22 mouse cellular contexts compared by ENCODE assay signal in the genomic region with DNA sequence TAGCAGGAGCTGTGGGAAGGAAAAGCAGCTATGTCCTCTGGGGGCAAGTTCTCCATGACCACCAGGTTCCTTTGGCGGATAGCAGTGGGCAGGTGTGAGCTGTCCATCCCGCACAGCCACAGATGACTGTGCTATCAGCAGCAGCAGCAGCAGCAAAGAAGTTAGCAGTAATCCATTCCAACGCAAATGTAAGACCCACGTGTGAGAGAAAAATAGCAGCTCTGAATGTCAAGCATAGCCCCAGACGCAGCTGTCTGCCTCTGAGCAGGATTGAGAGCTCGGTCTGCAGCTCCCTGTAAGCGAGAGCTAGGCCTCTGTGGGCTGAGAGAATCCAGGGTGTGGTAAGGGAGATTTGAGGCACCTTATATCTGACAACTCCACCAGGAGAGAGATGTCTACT. TPM values are rescaled to one million over a fixed set of nuclear protein-coding genes. Genes with fewer than 3 reads are reported as not detected.
DNase-seq lines count a peak whose midpoint lies in the region; ATAC-seq and TF ChIP-seq lines count a peak whose summit lies in the region.
"Had no signal": no experiment of that assay in that cellular context is flagged by ENCODE, and none has a peak within 500 bp of the region (broad histone marks: within the 10 kb centered on the region; RNA-seq: fewer than 3 reads in every experiment).

No protein-coding gene starts in this region.

- no peaks in the 10 kb centered on the region for H3K9me3 ChIP-seq in embryonic facial prominence, embryonic 14.5 days (ENCODE audit: control insufficient read depth, low read length)
- H3K9me3 ChIP-seq in embryonic facial prominence, embryonic 10.5 days, result no peaks in the 10 kb centered on the region
- no peaks in the 10 kb centered on the region for H3K9me3 ChIP-seq in lung, postnatal 0 days (ENCODE audit: low read length)
- H3K9me3 ChIP-seq: heart, embryonic 13.5 days; intestine, embryonic 15.5 days; midbrain, embryonic 15.5 days; stomach, embryonic 15.5 days had no signal

- ATAC-seq in embryonic facial prominence, embryonic 14.5 days (ENCODE audit: low read depth), result 0 out of 2 replicates have a peak, but pooled peaks have one; percentile 37
- ATAC-seq in lung, postnatal 0 days, result no peak
- ATAC-seq: forebrain, embryonic 16.5 days; intestine, embryonic 15.5 days; midbrain, embryonic 15.5 days had no signal

- H3K9ac ChIP-seq in embryonic facial prominence, embryonic 14.5 days (ENCODE audit: low read depth, low read length), result no peak overlapping the region
- no peak overlapping the region for H3K9ac ChIP-seq in lung, postnatal 0 days (replicated peaks; ENCODE audit: low read depth)
- H3K9ac ChIP-seq: heart, embryonic 13.5 days; intestine, embryonic 15.5 days; lung, embryonic 14.5 days; midbrain, embryonic 15.5 days; stomach, embryonic 15.5 days had no signal

- H3K27ac ChIP-seq in embryonic facial prominence, embryonic 14.5 days (replicated peaks; ENCODE audit: low read depth, low read length), result no peak overlapping the region
- H3K27ac ChIP-seq in embryonic facial prominence, embryonic 10.5 days (replicated peaks), result no peak overlapping the region
- H3K27ac ChIP-seq in lung, postnatal 0 days (ENCODE audit: low read length), result no peak overlapping the region
- H3K27ac ChIP-seq: heart, embryonic 13.5 days; intestine, embryonic 15.5 days; midbrain, embryonic 15.5 days; stomach, embryonic 15.5 days had no signal

- no peaks in the 10 kb centered on the region for H3K36me3 ChIP-seq in embryonic facial prominence, embryonic 14.5 days (ENCODE audit: control insufficient read depth, insufficient read depth, low read length)
- H3K36me3 ChIP-seq in embryonic facial prominence, embryonic 10.5 days (replicated peaks), result no peaks in the 10 kb centered on the region
- no peaks in the 10 kb centered on the region for H3K36me3 ChIP-seq in lung, postnatal 0 days (ENCODE audit: insufficient read depth, low read length)
- H3K36me3 ChIP-seq: heart, embryonic 13.5 days; intestine, embryonic 15.5 days; midbrain, embryonic 15.5 days; stomach, embryonic 15.5 days had no signal

- TF ChIP-seq CTCF in lung, postnatal 0 days (IDR thresholded peaks at IDR 0.05), result no peak

- peak; percentile 22 for DNase-seq in embryonic facial prominence, embryonic 14.5 days (ENCODE audit: low spot score)
- DNase-seq in embryonic facial prominence, embryonic 10.5 days (ENCODE audit: low spot score), result no peak
- DNase-seq in brain, adult 2 months (ENCODE audit: low read depth, low spot score), result peak; percentile 92
- DNase-seq in layer of hippocampus, adult 8-10 months (ENCODE audit: low spot score in 2 of 2), result peak; percentile 54 to 61
- peak; percentile 77 to 80 for DNase-seq in right cerebral cortex, adult 2 months (ENCODE audit: low spot score in 2 of 2)
- DNase-seq in yolk sac, embryonic 10.5 days (ENCODE audit: low spot score), result no peak
- DNase-seq in lung, postnatal 0 days (ENCODE audit: low spot score), result no peak
- DNase-seq in thymus, postnatal 10 days (ENCODE audit: low spot score in 2 of 2), result no peak
- DNase-seq: adrenal gland, postnatal 25 days; heart, postnatal 4 days; lung, embryonic 14.5 days; thymus, postnatal 4 days had no signal

- H3K4me1 ChIP-seq in embryonic facial prominence, embryonic 14.5 days (ENCODE audit: control insufficient read depth, insufficient read depth, low read length), result no peaks in the 10 kb centered on the region
- no peaks in the 10 kb centered on the region for H3K4me1 ChIP-seq in embryonic facial prominence, embryonic 10.5 days
- H3K4me1 ChIP-seq in lung, postnatal 0 days (ENCODE audit: insufficient read depth, low read depth, low read length), result no peaks in the 10 kb centered on the region
- H3K4me1 ChIP-seq: heart, embryonic 13.5 days; intestine, embryonic 15.5 days; stomach, embryonic 15.5 days had no signal

- H3K27me3 ChIP-seq in embryonic facial prominence, embryonic 14.5 days (replicated peaks; ENCODE audit: control insufficient read depth, insufficient read depth, low read length), result no peaks in the 10 kb centered on the region
- no peaks in the 10 kb centered on the region for H3K27me3 ChIP-seq in embryonic facial prominence, embryonic 10.5 days (replicated peaks; ENCODE audit: low read depth, poor library complexity, severe bottlenecking)
- H3K27me3 ChIP-seq in lung, postnatal 0 days (replicated peaks; ENCODE audit: insufficient read depth, low read length), result no peaks in the 10 kb centered on the region
- H3K27me3 ChIP-seq: midbrain, embryonic 15.5 days; stomach, embryonic 15.5 days had no signal

- no peak overlapping the region for H3K4me3 ChIP-seq in embryonic facial prominence, embryonic 14.5 days (ENCODE audit: low read depth, low read length)
- H3K4me3 ChIP-seq in embryonic facial prominence, embryonic 10.5 days, result no peak overlapping the region
- no peak overlapping the region for H3K4me3 ChIP-seq in lung, postnatal 0 days (ENCODE audit: low read depth, low read length)
- H3K4me3 ChIP-seq: erythroblast, embryonic 14.5 days; heart, embryonic 13.5 days; intestine, embryonic 15.5 days; midbrain, embryonic 15.5 days; stomach, embryonic 15.5 days had no signal

- TF ChIP-seq EP300 in lung, postnatal 0 days (IDR thresholded peaks at IDR 0.05), result no peak

- H3K4me2 ChIP-seq in embryonic facial prominence, embryonic 14.5 days (ENCODE audit: low read depth, low read length), result no peak overlapping the region
- no peak overlapping the region for H3K4me2 ChIP-seq in lung, postnatal 0 days (replicated peaks; ENCODE audit: low read depth, low read length)
- H3K4me2 ChIP-seq: heart, embryonic 13.5 days; intestine, embryonic 15.5 days; liver, embryonic 11.5 days; lung, embryonic 14.5 days; midbrain, embryonic 15.5 days; stomach, embryonic 15.5 days had no signal

- 57% methylated on average over 7 of the region's 7 CpGs for WGBS in embryonic facial prominence, embryonic 14.5 days
- WGBS in embryonic facial prominence, embryonic 10.5 days, result 62% methylated on average over 7 of the region's 7 CpGs
- 30% methylated on average over 7 of the region's 7 CpGs for WGBS in lung, postnatal 0 days

RNA-seq across cellular contexts. Expression of a gene that starts 26.8 kb away (rescaled TPM):
- 3.6 and 5.8 TPM in 2 replicates for polyA plus RNA-seq in embryonic facial prominence, embryonic 14.5 days (2014; fragmentation: Nextera tagmentation; extraction: Ambion mirVana)
- 5.5 and 6.7 TPM in 2 replicates for polyA plus RNA-seq in embryonic facial prominence, embryonic 10.5 days (2016; fragmentation: Nextera tagmentation; extraction: Ambion mirVana)
- total RNA-seq in layer of hippocampus, adult 8-10 months (2022), result 10 to 100 TPM; 21.1 to 28.4 (median 23.8) TPM
- polyA plus RNA-seq in lung, postnatal 0 days (2015; fragmentation: Nextera tagmentation; extraction: Ambion mirVana), result 0.04 and 0.15 TPM in 2 replicates
- total RNA-seq: CH12.LX; granulocyte monocyte progenitor cell, adult 5-6 weeks; megakaryocyte, adult 5-6 weeks had no signal
- polyA plus RNA-seq: erythroblast, embryonic 14.5 days had no signal

Comparison
In these comparisons a context has a peak if more than half of its experiments do, and no peak if none do; other contexts are left out.
1. DNase-seq: peak in embryonic facial prominence, embryonic 14.5 days (single experiment), brain, adult 2 months (single experiment), layer of hippocampus, adult 8-10 months (2 of 2) and right cerebral cortex, adult 2 months (2 of 2); none in embryonic facial prominence, embryonic 10.5 days (single experiment), yolk sac, embryonic 10.5 days (single experiment), lung, postnatal 0 days (single experiment) and thymus, postnatal 10 days (0 of 2).